Mouse (Mus musculus) adipose tissue, adult 10 weeks (tissue): ENCODE results near the gene Tas2r116. TPM values are rescaled to one million over a fixed set of nuclear protein-coding genes. Genes with fewer than 3 reads are reported as not detected.

ENCODE experiments used
- polyA plus RNA-seq: library from polyadenylated mRNA; stranded (reverse); fragments of 350-450 nt; fragmentation: Illumina TruSeq; extraction: RNeasy Lipid Tissue Mini Kit (QIAGEN cat#74804); gene quantifications from one replicate; pipeline ENCODE4 v1.2.3, GENCODE M21; 2014; ENCODE audit warnings: low read depth, low replicate concordance

The Tas2r116 gene
- not detected for polyA plus RNA-seq

GRCm38 (mm10) chr6:132855138-132855537 is at the start of gene Tas2r116:
TSS of gene Tas2r116 (plus strand) at chr6:132855438.

GRCm38 (mm10) chr6:132846842-132847241 is 8.4 kb upstream of the Tas2r116 start, which contains the start of gene Tas2r123:
TSS of gene Tas2r123 (plus strand) at chr6:132847142.

GRCm38 (mm10) chr6:132867708-132868107 is 12.5 kb downstream of the Tas2r116 start, which contains the start of gene Tas2r110:
TSS of gene Tas2r110 (plus strand) at chr6:132868008.

GRCm38 (mm10) chr6:132892711-132893110 is 37.5 kb downstream of the Tas2r116 start, which contains the start of gene Tas2r113:
TSS of gene Tas2r113 (plus strand) at chr6:132893011.

Other genes with a start within 250 kb of the Tas2r116 start
- gene A630073D07Rik, start 203.9 kb upstream of the Tas2r116 start, polyA plus RNA-seq, result not detected
- gene Tas2r120, start 198.5 kb upstream of the Tas2r116 start, polyA plus RNA-seq, result not detected
- gene Tas2r121, start 154.4 kb upstream of the Tas2r116 start, polyA plus RNA-seq, result not detected
- not detected for gene Tas2r122, start 143.5 kb upstream of the Tas2r116 start, polyA plus RNA-seq
- gene Tas2r115, start 117.4 kb upstream of the Tas2r116 start, polyA plus RNA-seq, result not detected
- gene Tas2r124, start 100.7 kb upstream of the Tas2r116 start, polyA plus RNA-seq, result not detected
- not detected for gene Tas2r102, start 93.3 kb upstream of the Tas2r116 start, polyA plus RNA-seq
- gene Tas2r136, start 77.3 kb upstream of the Tas2r116 start, polyA plus RNA-seq, result not detected
- not detected for gene Tas2r117, start 52.6 kb upstream of the Tas2r116 start, polyA plus RNA-seq
- gene Tas2r123, start 8.3 kb upstream of the Tas2r116 start, polyA plus RNA-seq, result not detected
- gene Tas2r110, start 12.6 kb downstream of the Tas2r116 start, polyA plus RNA-seq, result not detected
- gene Tas2r113, start 37.6 kb downstream of the Tas2r116 start, polyA plus RNA-seq, result not detected
- not detected for gene Tas2r125, start 54.2 kb downstream of the Tas2r116 start, polyA plus RNA-seq
- not detected for gene Tas2r129, start 95.7 kb downstream of the Tas2r116 start, polyA plus RNA-seq
- gene Tas2r131, start 102.5 kb downstream of the Tas2r116 start, polyA plus RNA-seq, result not detected
- not detected for gene Tas2r109, start 125.5 kb downstream of the Tas2r116 start, polyA plus RNA-seq
- not detected for gene Tas2r103, start 181.7 kb downstream of the Tas2r116 start, polyA plus RNA-seq
- not detected for gene Tas2r140, start 200.4 kb downstream of the Tas2r116 start, polyA plus RNA-seq
- 58.9 TPM for gene Smim10l1, start 249.5 kb downstream of the Tas2r116 start, polyA plus RNA-seq